Mouse (Mus musculus) kidney, embryonic 15.5 days (tissue): ENCODE measurements at regions not wholly inside any gene's neighbourhood (a gene's known extent, or its start where the extent isn't known, plus 50 kb on each side); places are given as distances from the start of the nearest gene placed in this dataset.
A peak's percentile ranks its signal among the peaks of the same experiment; 100 is the strongest.

Source experiments
- ATAC-seq: fragments of 200-750 bp; cut with Nextera tagmentation; replicated peaks from 2 replicates; pipeline ENCODE4 v1.8.0; 2017; ENCODE audit warnings: moderate TSS enrichment; ENCODE audit not compliant: low FRiP score
- H3K27ac ChIP-seq: fragments of 300-500 bp; sonication (generic); 2 replicates; pipeline ENCODE4 v1.5.1; 2015; ENCODE audit warnings: mild to moderate bottlenecking, inconsistent platforms
- H3K27me3 ChIP-seq: fragments of 300-500 bp; sonication (generic); 2 replicates; pipeline ENCODE4 v1.6.1; 2015; ENCODE audit warnings: inconsistent platforms
- H3K36me3 ChIP-seq: fragments of 300-500 bp; sonication (generic); 2 replicates; pipeline ENCODE4 v1.6.1; 2015; ENCODE audit warnings: inconsistent platforms
- H3K4me1 ChIP-seq: fragments of 300-500 bp; sonication (generic); 2 replicates; pipeline ENCODE4 v1.6.1; 2015; ENCODE audit warnings: inconsistent platforms
- H3K4me2 ChIP-seq: fragments of 300-500 bp; sonication (generic); 2 replicates; pipeline ENCODE4 v1.6.1; 2015; ENCODE audit warnings: moderate library complexity, mild to moderate bottlenecking, inconsistent platforms
- H3K4me3 ChIP-seq: fragments of 300-500 bp; sonication (generic); replicated peaks from 2 replicates; pipeline ENCODE4 v1.5.1; 2015; ENCODE audit warnings: mild to moderate bottlenecking, inconsistent platforms
- H3K9ac ChIP-seq: fragments of 300-500 bp; sonication (generic); 2 replicates; pipeline ENCODE4 v1.6.1; 2015; ENCODE audit warnings: mild to moderate bottlenecking, inconsistent platforms
- H3K9me3 ChIP-seq: fragments of 300-500 bp; sonication (generic); replicated peaks from 2 replicates; pipeline ENCODE4 v1.6.1; 2016; ENCODE audit warnings: inconsistent platforms
- WGBS: fragments of 180-500 bp; shearing (Covaris S2); methylation state at CpG from one replicate; pipeline ENCODE4 v1.1.7; 2015; ENCODE audit warnings: mixed read lengths; 5-methylcytosine and 5-hydroxymethylcytosine counted together

DNA sequence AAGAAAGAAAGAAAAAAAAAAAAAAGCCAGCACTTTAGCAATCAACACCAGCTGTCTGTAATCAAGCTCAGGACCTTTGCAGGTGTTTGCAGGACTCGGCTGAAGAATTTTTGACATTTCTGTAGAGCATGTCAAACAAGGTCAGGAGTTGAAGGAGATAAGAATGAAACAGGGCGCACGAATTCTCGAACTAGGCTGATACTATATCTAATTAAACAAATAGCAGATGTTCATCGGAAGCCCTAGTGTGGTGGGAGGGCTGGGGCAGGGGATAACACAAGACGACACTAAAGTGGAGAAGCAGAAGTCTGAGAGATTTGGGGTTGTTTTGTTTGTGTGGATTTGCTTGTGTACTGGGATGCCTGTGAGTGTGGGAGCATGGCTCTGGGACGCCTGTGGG is 646.9 kb downstream of the Galc start:
- H3K4me3 ChIP-seq, result no peak overlapping the region
- H3K36me3 ChIP-seq, result no peaks in the 10 kb centered on the region
- H3K4me1 ChIP-seq, result no peaks in the 10 kb centered on the region
- 31% methylated on average over 7 of the region's 7 CpGs for WGBS
- no peak overlapping the region for H3K4me2 ChIP-seq
- no peak overlapping the region for H3K27ac ChIP-seq
- ATAC-seq, result peak; percentile 15; the same call in 1 of the 2 replicates
- no peak overlapping the region for H3K9ac ChIP-seq
- H3K9me3 ChIP-seq, result no peaks in the 10 kb centered on the region
- H3K27me3 ChIP-seq, result no peaks in the 10 kb centered on the region
